Mouse (Mus musculus) heart, adult 9 months (tissue): ENCODE results near the gene Meis1.

ENCODE experiments used
- DNase-seq, 2 experiments: peaks; one replicate each; pipeline ENCODE4 v3.0.0; 2022; ENCODE audit warnings: low spot score in 2 of 2

Meis1 gene

DNA sequence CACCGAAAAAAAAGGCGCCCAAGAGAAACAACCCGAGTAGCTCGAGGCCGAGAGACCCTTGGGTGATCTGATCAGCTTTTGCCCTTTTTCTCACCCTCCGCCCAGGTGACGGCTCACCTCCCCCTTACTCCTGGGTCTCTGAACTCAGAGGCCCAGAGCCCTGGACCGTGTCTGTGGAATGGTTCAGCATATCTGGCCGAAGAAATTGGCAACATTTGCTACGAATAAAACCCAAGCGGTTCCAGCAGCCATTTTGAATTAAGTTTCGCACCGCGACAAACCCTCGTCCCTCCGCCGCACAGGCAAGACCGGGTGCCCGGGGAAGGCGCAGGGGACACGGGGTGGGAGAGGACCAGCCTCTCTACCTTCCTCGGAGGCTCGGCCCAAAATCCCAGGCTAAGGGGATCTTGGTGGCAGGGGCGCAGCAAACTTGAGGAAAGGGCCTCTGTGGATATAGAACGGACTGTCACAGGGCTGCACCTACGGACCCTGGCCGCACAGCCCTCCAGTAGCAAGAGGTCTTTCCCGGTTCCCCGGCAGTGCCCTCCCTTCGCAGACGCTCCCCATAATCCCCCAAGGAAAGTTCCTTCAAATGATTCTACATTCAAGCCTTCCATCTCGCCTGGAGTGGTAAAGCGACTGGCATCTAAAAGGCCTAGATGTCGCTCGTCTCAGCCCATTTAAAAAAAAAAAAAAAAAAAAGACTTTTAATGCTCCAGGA lies 4.2 kb downstream of the Meis1 start:
- no peak for DNase-seq

DNA sequence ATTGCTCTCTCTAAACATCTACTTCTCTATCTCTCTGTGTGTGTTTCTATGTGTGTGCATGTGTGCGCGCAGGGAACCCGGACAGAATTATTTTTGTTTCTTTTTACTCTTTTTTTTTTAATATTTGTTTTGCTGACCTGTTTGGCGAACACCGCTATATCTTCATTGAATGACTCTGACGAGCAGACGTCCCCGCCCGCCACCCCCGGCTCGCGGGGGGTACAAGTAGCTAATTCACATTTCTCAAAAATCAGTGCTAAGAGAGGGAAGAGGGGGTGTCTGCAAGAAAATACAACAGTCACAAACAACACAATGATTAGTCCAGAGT lies 4.7 kb downstream of the Meis1 start:
- DNase-seq, result no peak

DNA sequence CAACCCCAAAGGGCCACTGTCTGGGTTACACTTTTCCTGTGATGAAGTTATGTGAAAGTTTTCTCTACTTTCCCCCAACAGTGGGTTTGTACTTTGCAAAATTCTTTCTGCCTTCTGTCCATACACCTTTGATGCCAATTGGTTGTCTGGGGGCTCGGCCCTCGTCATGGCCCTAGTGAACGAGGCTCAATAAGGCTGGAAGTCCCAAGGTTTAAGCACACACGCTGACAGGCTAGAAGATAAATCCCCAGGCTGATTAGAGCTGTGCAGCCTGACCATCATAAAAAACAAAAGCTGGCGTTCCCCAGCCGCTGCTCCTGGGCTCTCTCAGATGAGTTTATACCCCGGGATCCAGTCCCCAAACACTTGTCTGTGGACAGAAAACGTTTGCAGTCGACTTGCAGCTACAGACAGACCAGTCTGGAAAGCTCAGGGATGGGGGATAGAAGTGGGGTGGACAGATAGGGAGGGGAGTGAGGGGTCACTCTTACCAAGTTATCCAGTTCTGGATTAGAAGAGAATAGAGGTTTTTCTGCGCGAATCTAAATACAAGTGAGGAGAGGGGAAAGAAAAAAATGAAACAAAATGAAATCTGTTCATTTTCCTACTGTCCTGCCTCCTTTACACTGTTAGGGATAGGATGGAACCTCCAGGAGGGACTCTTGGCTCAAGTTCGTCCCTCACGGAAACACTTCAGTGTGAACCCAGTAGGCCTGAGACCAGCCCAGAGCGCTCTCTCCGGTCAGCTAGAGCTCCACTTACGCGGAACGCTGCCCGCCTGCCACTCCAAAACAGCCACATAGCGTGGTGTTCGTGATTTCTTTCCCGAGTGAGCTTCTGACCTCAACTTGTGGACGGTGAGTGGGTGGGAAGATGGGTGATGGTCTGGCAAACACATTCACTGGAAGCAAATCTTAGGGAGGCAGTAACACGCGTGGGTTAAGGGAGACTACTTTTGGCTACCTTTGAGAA lies 5.4 kb downstream of the Meis1 start:
- no peak for DNase-seq

DNA sequence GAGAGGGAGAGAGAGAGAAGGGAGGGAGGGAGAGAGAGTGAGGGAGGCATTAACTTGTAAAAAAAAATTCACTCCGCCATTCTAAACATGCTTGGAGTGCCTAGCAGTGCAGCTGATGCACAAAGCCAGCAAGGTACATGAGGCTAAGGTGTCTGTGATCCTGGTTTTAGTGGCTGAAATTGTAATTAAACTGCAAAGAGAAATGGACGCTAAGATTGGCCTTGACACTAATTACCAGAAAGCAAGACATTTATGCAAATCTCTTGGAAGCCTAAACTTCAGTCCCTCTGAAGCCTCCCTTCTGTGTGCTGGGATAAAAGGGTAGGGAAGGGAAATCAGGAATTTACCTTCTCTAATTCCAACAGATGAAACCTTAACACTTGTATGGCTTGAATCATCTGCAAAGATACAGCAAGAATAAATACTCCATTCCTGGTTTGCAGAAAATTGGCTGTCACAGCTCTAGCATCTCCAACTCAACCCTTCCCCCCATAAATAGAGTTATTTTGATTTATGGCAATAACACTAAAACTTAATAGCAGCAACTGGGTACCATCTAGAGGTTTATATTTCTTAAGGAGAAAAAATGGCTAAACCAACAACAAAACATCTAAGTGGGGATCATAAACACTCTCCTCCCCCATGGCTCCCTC lies 6.2 kb downstream of the Meis1 start:
- no peak for DNase-seq

DNA sequence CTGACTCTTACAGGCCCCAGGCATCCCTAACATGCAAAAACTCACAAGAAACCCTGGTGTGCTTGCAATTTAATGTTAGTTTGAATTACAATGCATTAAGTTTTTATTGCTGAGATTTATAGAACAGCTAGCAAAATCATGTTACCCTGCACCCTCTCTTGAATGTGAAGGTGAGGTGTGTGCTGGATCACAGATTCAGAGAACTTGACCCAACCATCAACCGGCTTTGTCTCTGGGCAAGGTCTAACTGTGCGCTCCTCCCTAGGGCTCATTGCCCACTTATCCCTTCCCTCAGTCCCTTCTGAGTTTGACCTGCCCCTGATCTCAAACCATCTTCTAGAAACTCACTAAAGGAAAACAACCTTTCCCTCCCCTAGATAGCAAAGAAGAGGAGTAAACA lies 6.8 kb downstream of the Meis1 start:
- DNase-seq, result no peak

DNA sequence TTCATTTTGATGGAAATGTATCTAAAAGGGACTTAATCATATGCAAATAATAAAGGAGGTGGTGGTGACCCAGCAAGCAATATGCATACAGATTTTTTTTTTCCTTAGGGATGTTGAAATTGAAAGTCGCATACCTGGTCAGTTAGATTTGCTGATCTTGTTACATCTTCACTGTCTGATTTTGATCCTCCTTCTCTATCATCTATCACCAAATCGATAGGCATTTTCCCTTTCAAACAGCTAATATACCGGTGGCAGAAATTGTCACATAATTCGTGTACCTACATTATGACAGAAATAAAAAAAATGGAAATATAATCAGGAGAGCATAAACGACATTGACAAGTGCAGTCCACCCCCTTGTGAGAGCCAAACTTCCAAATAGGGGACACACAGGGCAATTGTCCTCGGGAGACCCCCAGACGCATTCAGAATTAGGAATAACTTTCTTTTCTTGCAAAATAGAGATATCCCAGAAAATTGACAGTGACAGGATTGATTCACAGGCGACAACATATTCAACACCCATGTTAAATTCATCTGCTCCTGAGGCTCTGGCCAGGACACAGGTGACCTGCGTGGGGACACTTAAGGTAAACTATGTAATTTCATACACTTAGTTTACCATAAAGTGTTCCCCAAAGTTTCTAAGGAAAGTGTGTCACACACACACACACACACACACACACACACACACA lies 7.5 kb downstream of the Meis1 start:
- DNase-seq, result no peak

- DNase-seq, result peak in 1 of 2 experiments; percentile 56
These were observed 8.4 kb downstream of the Meis1 start for GRCm38 (mm10) chr11:19010396-19010811.

- DNase-seq, result no peak
These were observed 9.0 kb downstream of the Meis1 start for GRCm38 (mm10) chr11:19009536-19010395.

GRCm38 (mm10) chr11:19008610-19009384 lies 10.0 kb downstream of the Meis1 start:
- DNase-seq, result no peak

GRCm38 (mm10) chr11:19007541-19008424 lies 11.0 kb downstream of the Meis1 start:
- peak in 1 of 2 experiments; percentile 64 for DNase-seq

GRCm38 (mm10) chr11:19007068-19007467 lies 11.7 kb downstream of the Meis1 start:
- DNase-seq, result no peak

GRCm38 (mm10) chr11:19005913-19006693 lies 12.7 kb downstream of the Meis1 start:
- no peak for DNase-seq

DNA sequence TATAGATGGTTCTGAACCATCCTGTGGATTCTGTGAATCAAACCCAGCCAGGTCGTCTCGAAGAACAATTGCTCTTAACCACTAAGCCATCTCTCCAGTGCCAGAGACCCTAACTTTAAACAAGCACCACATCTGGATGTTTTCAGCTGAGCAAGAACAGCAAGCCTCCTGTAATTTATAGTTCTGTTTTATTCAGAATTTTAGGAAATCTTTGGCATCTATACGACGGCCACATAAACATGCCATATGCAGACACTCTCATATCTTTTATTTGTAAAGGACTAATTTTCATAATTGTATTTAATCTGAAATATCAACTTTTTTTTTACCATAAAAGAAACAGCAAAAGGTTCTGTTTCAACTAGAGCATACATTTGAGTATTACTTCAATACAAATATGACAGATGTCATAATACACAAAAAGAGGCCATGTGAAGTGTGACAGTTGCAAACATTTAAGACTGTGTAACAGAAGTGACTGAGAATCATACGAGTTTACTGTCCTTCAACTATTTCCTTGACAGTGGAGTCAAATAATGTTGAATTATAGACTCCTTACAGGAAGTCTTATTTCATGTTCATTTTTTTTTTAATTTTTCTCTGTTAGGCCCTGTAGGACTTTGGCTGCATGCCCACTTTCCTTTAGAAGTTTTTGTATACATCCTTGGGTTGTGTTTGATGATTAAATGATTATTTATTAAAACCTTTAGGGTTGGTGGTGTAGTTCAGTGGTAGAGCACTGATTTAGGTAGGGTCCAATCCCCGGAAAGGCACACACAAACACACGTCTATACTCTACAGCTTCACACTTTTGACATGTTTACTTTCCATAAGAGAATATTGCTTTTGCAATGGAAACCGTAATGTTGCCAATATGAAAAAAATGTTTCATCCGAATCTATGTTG lies 13.5 kb downstream of the Meis1 start:
- no peak for DNase-seq

GRCm38 (mm10) chr11:19003066-19003465 lies 15.7 kb downstream of the Meis1 start:
- DNase-seq, result no peak

DNA sequence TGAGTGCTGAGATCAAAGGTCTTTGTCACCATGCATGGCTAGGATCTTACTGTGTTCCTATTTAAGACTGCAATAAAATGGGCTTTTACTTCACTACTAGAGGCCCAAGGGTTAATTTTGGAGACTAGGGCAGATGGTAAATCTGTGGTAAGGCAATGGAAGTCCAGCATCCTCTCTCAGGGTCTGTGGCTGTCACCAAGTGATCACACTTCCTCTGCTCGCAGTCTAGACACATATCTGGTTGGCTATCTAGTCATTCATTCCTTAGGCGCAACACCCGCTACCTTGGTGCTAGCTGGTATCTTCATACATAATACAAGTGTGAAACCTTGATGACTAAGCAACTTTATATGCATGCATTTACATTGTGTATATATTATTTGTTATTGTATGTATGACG lies 22.0 kb downstream of the Meis1 start:
- no peak for DNase-seq

GRCm38 (mm10) chr11:18996289-18996688 lies 22.5 kb downstream of the Meis1 start:
- DNase-seq, result no peak

GRCm38 (mm10) chr11:18992796-18993195 lies 26.0 kb downstream of the Meis1 start:
- no peak for DNase-seq
